Mouse (Mus musculus) ES-E14 (cell line): ENCODE data around the gene Gm7903.
"Not testable (repeated sequence)": the region's sequence is repeated elsewhere in the genome, so short reads cannot be mapped to it uniquely, and the experiment has no call there.

Source experiments
- CHD2 ChIP-seq: IDR thresholded peaks from 2 replicates; pipeline ENCODE4 v1.6.1; 2014; ENCODE audit warnings: mild to moderate bottlenecking, low read depth, low read length, inconsistent platforms
- HCFC1 ChIP-seq: IDR thresholded peaks from 2 replicates; pipeline ENCODE4 v1.6.1; 2012; ENCODE audit warnings: low read length, inconsistent platforms, borderline replicate concordance; ENCODE audit not compliant: insufficient read depth
- MAFK ChIP-seq: IDR thresholded peaks from 2 replicates; pipeline ENCODE4 v1.6.1; 2014; ENCODE audit warnings: mild to moderate bottlenecking, low read depth, low read length, inconsistent platforms; ENCODE audit not compliant: insufficient read depth
- ZC3H11A ChIP-seq: IDR thresholded peaks from 2 replicates; pipeline ENCODE4 v1.6.1; 2012; ENCODE audit warnings: low read depth, mild to moderate bottlenecking, inconsistent platforms, low read length, borderline replicate concordance

- not testable (repeated sequence) for TF ChIP-seq HCFC1, ZC3H11A, CHD2, MAFK
These were observed 12.4 kb upstream of the Gm7903 start for GRCm38 (mm10) chrX:135421203-135421602.
